Mouse (Mus musculus): ENCODE results near the gene Slc9a9.

Gene Slc9a9

DNA sequence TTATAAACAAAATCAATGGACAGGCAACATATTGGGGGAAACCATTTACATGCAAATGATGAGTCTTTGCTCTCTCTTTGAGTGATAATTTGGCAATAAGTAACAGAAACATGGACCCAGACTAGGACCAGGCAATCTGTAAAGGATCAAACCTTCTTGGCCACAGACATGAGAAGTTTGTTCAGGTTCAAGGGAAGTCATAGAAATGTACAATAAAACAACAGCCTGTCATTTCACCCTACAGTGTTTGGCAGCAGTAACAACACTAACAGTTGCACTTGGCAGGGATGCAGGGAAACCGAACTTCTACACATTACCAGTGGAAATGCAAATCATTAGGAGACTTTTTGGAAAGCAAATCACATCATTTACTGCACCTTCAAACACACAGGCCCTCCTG lies 164.1 kb downstream of the Slc9a9 start:
- DNase-seq (ENCODE audit: extremely low spot score, low spot score), result no peak

- no peak for DNase-seq (ENCODE audit: extremely low spot score, low spot score)
Observed at GRCm38 (mm10) chr9:94837384-94837783, 167.7 kb downstream of the Slc9a9 start.

DNA sequence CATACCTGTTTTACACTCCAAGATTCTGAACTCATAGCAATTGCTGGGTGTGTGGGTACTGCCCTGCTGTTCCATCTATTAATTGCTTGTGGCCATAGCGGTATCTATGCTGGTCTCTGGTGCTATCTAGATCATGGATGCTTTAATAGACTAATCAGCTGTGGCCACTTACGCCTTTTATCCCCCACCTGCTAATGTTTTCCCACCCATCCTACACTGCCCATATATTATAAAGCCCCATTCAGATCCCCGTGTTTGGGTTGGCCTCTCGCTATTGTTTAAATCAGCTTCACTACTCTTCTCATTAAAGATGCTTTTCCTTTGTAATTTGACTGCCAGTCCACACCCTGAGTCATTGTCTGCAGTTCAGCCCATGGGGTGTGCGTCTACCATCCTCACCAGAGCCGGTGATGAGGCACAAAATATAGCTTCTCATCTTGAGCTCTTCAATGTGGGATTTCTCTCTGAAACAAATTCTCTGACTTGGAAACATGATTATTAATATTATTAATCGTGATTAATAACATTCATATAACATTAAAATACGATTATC lies 168.8 kb downstream of the Slc9a9 start:
- DNase-seq (ENCODE audit: extremely low spot score, low spot score), result no peak

DNA sequence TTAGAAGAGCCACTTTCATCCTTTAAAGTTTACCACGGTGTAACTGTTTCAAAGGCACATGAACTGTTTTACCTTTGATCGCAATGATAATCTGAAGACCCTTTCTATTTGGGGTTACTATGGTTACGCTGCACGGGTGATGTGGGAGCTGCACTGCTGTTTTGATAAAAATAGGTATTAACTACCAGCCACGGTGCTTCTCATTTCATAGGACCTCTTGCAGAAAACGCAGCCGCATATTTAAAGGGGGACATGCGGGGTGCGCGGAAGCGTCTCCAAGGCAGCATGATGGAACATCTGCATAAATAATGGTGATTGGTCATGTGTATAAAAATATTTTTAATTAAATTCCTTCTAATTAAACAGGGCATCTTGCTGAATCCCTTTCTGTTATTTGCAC lies 169.5 kb downstream of the Slc9a9 start:
- no peak for DNase-seq (ENCODE audit: extremely low spot score, low spot score)

- no peak for DNase-seq (ENCODE audit: extremely low spot score, low spot score)
Observed at GRCm38 (mm10) chr9:94840398-94840797, 170.7 kb downstream of the Slc9a9 start.

DNA sequence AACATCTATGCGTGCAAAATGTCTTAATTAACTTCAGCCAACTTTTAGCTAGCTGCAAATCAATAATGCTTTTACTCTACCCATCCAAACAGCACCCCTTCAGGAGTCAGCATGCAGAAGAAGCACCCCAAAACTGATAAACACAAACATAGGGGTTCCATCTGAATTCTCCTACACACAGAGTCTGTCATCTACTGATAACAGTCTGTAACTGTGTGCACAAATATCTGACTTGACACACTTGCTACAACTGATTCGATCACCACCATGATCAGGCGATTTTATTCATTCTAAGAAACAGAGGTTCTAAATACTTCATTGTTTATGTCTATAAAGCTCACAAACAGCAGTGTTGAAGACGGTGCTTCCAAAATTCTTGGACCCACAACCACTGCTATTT lies 171.3 kb downstream of the Slc9a9 start:
- DNase-seq (ENCODE audit: extremely low spot score, low spot score), result no peak

GRCm38 (mm10) chr9:94844176-94844575 lies 174.5 kb downstream of the Slc9a9 start:
- no peak for DNase-seq (ENCODE audit: extremely low spot score, low spot score)

DNA sequence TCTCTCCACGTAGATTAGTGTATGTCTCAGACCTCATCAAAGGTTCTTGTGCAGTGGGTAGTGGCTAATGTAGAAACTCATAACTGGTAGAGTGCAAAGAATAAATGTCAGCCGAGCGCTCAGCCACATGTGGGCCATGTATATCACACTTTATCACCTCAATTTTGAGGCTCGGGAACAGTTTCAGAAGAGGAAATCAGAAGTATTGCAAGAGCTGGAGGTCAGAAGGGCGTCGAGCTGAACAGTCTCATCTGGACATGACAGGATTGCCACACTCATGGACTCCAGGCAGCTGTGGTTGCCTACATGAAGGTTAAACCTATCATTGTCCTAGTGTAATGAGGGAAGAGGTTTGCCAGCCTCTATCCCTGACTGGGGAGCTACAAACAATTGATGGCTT lies 177.9 kb downstream of the Slc9a9 start:
- no peak for DNase-seq (ENCODE audit: extremely low spot score, low spot score)

- DNase-seq (ENCODE audit: extremely low spot score, low spot score), result no peak
Observed at GRCm38 (mm10) chr9:94851550-94851949, 181.8 kb downstream of the Slc9a9 start.

- DNase-seq (ENCODE audit: extremely low spot score, low spot score), result no peak
Observed at GRCm38 (mm10) chr9:94856093-94856492, 186.4 kb downstream of the Slc9a9 start.

- DNase-seq (ENCODE audit: extremely low spot score, low spot score), result no peak
Observed at GRCm38 (mm10) chr9:94868557-94868956, 198.8 kb downstream of the Slc9a9 start.

DNA sequence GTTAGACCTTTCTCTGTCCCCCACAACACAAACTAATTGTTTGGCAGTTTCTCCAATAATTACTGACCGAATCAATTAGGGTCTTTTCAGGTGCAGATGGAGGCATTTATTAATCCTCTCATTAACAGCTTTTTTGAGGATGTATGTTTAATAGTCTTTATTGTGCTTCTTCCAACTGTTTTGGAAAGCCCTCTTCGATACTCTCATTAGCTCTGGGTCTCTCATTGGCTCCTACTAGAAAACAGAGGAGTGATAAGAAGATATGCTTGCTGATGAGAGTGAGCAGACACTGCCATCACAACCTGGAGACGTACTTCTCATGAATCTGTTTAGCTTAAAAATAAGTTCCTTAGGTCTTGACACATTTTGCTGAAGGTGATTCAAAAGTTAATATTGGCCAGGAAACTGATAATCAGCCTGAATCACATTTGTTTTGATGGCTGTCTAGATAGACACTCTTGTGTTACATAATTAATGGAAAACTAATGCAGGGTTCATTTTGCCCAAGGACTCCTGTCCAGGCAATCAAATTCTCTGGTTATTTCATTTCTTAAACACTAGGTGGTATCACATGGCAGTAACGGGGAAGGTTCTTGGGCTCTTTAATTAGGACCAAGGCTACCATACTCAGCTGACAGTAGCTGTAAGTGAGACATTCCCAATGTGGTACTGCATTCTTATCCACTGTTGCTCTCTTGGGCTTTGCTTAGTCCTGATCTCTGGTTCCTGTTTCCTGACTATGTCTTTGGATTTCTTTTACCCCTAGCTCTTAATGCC lies 199.5 kb downstream of the Slc9a9 start:
- no peak for DNase-seq (ENCODE audit: extremely low spot score, low spot score)

- no peak for DNase-seq (ENCODE audit: extremely low spot score, low spot score)
Observed at GRCm38 (mm10) chr9:94882517-94882916, 212.8 kb downstream of the Slc9a9 start.

GRCm38 (mm10) chr9:94883435-94883834 lies 213.7 kb downstream of the Slc9a9 start:
- no peak for DNase-seq (ENCODE audit: extremely low spot score, low spot score)

DNA sequence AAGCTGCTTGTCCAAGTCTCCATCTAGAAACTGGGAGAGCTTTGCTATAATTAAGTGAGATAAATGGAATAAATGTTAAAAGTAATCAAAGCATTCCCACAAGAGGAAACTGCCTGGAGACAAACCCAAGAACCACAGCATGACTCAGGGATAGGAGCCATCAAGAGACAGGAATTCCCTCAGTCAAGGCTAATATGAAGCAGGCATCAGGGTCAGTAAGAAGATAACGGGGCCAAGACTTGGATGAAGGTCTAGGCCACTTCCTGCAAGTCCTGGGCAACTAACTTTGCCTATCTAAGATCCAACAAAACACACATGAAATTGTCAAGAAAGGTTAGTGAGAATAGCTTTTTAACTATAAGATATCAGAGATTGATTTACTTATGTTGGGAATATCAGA lies 215.4 kb downstream of the Slc9a9 start:
- DNase-seq (ENCODE audit: extremely low spot score, low spot score), result no peak

DNA sequence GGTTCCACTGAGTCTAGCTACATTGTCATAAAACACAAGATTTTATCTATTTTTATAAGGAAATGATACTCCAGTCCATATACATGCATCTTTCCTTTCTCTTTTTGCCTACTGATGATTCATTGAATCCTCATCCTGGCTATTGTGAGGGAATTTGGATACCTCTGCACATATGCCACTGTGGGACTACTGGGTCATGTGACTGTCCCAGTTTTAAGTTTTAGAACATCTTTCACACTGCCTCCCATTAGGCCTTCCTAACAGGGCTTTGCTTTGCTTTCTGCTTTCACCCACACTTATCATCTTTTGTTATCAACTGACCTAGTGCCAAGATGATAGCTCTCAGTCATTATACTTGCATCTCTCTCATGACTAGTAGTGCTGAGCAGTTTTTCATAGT lies 219.9 kb downstream of the Slc9a9 start:
- no peak for DNase-seq (ENCODE audit: extremely low spot score, low spot score)

DNA sequence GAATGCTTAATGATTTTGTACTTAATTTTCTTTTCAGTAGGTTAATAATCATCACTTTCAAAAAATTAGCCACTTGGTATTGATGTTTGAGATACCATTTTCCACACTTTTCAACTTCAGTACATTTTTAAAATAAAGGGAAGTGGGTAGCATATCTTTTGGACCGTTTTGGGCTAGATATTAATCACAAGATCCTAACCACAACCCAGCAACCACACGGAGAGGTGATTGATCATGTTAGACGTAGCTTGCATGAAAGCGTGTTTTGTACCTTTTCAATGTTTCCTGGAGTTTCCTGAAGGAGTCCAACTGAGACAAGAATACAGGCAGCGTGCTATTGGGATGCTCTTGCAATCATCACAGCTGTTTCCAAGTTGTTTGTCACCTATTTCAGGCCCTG lies 226.2 kb downstream of the Slc9a9 start:
- no peak for DNase-seq (ENCODE audit: extremely low spot score, low spot score)

- no peak for DNase-seq (ENCODE audit: extremely low spot score, low spot score)
Observed at GRCm38 (mm10) chr9:94904180-94904579, 234.5 kb downstream of the Slc9a9 start.

DNA sequence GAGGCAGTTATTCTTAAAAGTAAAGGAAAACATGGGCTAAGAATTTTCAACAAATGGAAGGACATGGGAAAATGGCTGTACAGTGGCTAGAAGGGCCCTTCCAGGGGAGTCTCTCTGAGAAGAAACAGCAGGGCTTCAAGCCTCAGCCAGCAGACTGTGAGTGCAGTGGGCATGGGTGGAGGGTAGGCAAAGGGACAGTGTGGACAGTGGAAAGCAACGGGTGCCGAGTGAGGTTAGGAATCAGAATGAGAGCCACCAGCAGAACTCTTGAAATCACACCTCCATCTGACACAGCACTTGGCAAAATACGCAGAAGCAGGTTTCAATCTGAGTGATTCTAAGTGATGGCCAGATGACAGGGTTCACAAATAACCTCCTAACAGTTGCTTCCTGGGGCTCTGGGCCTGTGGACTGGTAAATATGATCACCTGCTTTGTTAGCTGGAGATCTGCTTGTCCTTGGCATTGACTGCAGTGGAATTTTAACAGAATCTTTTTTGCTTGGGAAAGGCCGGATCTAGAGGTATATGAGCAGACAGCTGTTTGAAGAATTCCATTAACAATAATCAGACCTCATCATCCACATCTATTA lies 237.4 kb downstream of the Slc9a9 start:
- DNase-seq (ENCODE audit: extremely low spot score, low spot score), result no peak

DNA sequence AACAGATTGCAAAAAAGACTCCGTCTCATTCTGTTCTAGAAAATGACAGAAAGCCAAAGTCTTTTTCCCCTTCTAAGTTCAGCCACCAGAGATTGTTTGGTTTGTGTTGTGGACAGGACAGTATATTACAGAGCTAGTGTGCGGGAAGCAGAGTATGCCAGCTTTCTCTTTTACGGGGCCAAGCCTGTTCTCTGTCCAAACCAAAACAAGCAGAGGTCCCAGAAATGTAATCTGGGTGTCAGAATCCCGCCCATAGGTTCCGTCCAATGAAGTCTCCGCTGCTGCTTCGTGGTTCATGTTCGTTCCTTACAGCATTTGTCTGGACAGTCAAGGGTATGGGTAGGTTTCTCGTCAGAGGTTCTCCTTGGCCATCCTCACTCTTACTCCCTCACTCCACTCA lies 242.4 kb downstream of the Slc9a9 start:
- DNase-seq (ENCODE audit: extremely low spot score, low spot score), result no peak

- DNase-seq (ENCODE audit: extremely low spot score, low spot score), result no peak
Observed at GRCm38 (mm10) chr9:94922062-94922461, 252.4 kb downstream of the Slc9a9 start.

DNA sequence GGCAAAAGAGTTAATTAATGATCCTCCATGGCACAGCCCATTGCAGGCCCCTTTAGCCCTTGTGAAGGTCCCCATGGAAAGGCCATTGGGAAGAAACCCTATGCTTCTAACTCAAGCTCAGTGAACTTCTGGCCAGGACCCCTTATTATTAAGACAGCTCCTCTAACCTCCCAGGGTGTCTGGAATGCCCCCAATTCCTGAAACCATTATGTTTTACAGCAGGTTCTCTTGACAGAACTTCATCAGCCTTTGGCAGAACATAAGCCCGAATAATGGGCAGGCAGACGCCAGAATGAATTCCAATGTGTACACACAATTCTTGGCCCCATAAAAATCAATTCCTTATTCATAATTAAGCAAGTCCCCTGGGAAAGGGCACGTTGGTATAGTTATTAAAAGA lies 256.1 kb downstream of the Slc9a9 start:
- no peak for DNase-seq (ENCODE audit: extremely low spot score, low spot score)

DNA sequence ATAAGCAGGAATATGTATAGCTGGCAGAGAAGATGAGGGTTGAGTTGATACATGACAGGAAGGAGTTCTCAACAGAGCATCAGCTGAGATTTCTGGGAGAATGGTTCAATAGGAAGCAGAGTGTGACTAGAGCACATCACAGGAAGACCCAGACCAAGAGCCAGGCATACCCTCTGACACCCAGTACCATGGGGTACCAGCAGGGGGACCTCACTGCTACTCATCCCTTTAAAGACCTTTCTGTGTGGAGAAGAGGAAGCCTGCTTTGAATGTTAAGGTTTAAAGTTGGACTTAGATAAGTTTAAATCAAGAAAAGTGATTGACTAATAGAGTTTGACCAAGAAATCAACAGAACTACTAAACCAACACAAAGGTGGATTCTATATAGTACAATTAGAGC lies 257.4 kb downstream of the Slc9a9 start:
- DNase-seq (ENCODE audit: extremely low spot score, low spot score), result no peak
